Mouse (Mus musculus) CD4-positive, CD25-positive, alpha-beta regulatory T cell, adult 2 months (primary cell): ENCODE results near the gene Olfr536.
"Not testable (repeated sequence)": the region's sequence is repeated elsewhere in the genome, so short reads cannot be mapped to it uniquely, and the experiment has no call there.

ENCODE experiments used
- DNase-seq: peaks from one replicate; pipeline ENCODE4 v3.0.0-alpha.2; 2012; ENCODE audit warnings: low read depth, low spot score

The Olfr536 gene

GRCm38 (mm10) chr7:140507346-140508021 lies at the start of gene Olfr536:
Gene Olfr536 (minus strand): TSS chr7:140507396.
- DNase-seq = not testable (repeated sequence)

- DNase-seq = no peak
Observed at GRCm38 (mm10) chr7:140539746-140540145, 32.5 kb upstream of the Olfr536 start.

DNA sequence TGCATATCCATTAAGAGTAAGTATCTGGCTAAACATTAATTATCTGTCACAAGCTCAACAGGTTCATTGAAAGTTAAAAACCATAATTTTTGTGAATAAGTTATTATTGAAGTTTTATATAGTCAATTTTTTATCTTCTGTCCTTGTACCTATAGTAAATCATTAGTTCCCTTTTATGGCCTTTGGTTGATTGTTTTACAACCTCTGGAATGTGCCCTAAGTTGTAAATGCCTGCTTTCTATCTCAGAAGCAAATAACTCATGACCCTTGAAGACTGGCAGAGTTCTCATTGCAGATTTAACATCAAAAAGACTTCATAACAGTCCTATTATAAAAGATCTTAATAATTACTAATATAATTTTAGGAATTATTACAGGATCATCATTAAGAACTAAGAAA lies 12.5 kb downstream of the Olfr536 start:
- DNase-seq = no peak

GRCm38 (mm10) chr7:140494231-140494630 lies 13.0 kb downstream of the Olfr536 start:
- no peak for DNase-seq

GRCm38 (mm10) chr7:140488981-140489380 lies 18.2 kb downstream of the Olfr536 start:
- no peak for DNase-seq

- DNase-seq = no peak
Observed at GRCm38 (mm10) chr7:140483916-140484315, 23.3 kb downstream of the Olfr536 start, which contains the start of gene Olfr535. Gene Olfr535 (plus strand): TSS chr7:140484216.

DNA sequence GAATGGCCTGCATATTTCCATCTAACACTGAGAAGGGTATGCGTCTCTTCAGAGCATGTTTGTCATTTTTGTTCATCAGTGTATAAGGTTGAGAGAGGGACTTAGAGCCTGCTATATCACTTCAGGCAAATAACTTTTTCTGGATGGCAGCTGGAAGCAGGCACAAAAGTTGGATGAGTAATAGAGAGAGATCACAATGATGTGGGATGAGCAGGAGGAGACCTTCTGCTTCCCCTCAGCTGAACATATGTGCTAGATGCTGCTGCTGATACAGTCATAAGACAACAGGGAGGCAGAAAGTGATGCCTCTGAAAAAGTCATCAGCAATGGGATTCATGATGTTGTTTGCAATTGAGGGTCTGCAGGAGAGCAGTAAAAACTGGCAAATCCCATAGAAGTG lies 28.5 kb downstream of the Olfr536 start:
- DNase-seq = no peak

DNA sequence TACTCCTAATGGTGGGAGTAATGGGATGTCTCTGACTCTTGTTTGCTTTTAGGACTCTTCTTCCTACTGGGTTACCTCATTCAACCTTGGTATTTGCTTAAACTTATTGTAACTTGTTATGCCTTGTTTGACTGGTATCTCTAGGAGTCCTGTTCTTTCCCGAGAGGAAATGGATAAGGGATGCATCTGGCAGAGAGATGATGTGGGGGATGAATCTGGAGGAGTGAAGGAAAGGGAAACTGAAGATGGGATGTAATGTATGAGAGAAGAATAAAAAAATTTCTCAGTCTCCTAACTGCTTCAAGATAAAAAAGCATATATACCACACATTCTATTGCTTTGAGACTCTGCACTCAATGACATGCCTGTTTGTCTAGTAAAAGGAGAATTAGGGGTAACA lies 29.3 kb downstream of the Olfr536 start:
- no peak for DNase-seq

- not testable (repeated sequence) for DNase-seq
Observed at GRCm38 (mm10) chr7:140463070-140463469, 44.1 kb downstream of the Olfr536 start, which contains the start of gene Olfr533. Gene Olfr533 (plus strand): TSS chr7:140463370.
